Mouse (Mus musculus) ES-E14 (cell line): ENCODE data around the gene Sgta. TPM values are rescaled to one million over a fixed set of nuclear protein-coding genes. Genes with fewer than 3 reads are reported as not detected.
A peak's percentile ranks its signal among the peaks of the same experiment; 100 is the strongest.

Source experiments
- DNase-seq: peaks from one replicate; pipeline ENCODE4 v3.0.0-alpha.2; 2013; ENCODE audit warnings: low read depth, low spot score
- H3K27ac ChIP-seq: 2 replicates; pipeline ENCODE4 v1.5.1; 2012; ENCODE audit warnings: low read depth, mild to moderate bottlenecking, low read length, moderate library complexity, mixed read lengths; ENCODE audit not compliant: poor library complexity, insufficient read depth, severe bottlenecking
- H3K36me3 ChIP-seq: 2 replicates; pipeline ENCODE4 v1.6.1; 2012; ENCODE audit warnings: mild to moderate bottlenecking, low read length, moderate library complexity, mixed read lengths; ENCODE audit not compliant: control insufficient read depth, poor library complexity, insufficient read depth, severe bottlenecking
- H3K4me1 ChIP-seq, 2 experiments: fragments of 150-350 bp in 1 of 2; sonication (generic) in 1 of 2; 2 replicates each; pipeline ENCODE4 v1.6.1; 2012; ENCODE audit warnings: low read length in 2 of 2, mild to moderate bottlenecking in 1 of 2, mixed read lengths in 1 of 2; ENCODE audit not compliant: control insufficient read depth in 2 of 2, insufficient read depth in 2 of 2, poor library complexity in 1 of 2
- H3K4me3 ChIP-seq, 2 experiments: fragments of 150-350 bp in 1 of 2; sonication (generic) in 1 of 2; 2 replicates each; pipeline ENCODE4 v1.5.1; 2012; ENCODE audit warnings: low read length in 2 of 2, low read depth in 1 of 2, mild to moderate bottlenecking in 1 of 2, mixed read lengths in 1 of 2; ENCODE audit not compliant: insufficient read depth in 1 of 2, poor library complexity in 1 of 2, severe bottlenecking in 1 of 2
- H3K9ac ChIP-seq: 2 replicates; pipeline ENCODE4 v1.6.1; 2012; ENCODE audit warnings: low read depth, mild to moderate bottlenecking, low read length, mixed read lengths; ENCODE audit not compliant: poor library complexity, insufficient read depth, severe bottlenecking
- H3K9me3 ChIP-seq: fragments of 150-350 bp; sonication (generic); 2 replicates; pipeline ENCODE4 v1.6.1; 2012; ENCODE audit warnings: low read depth, mild to moderate bottlenecking, low read length; ENCODE audit not compliant: control insufficient read depth, insufficient read depth
- CHD2 ChIP-seq: IDR thresholded peaks from 2 replicates; pipeline ENCODE4 v1.6.1; 2014; ENCODE audit warnings: mild to moderate bottlenecking, low read depth, low read length, inconsistent platforms
- HCFC1 ChIP-seq: IDR thresholded peaks from 2 replicates; pipeline ENCODE4 v1.6.1; 2012; ENCODE audit warnings: low read length, inconsistent platforms, borderline replicate concordance; ENCODE audit not compliant: insufficient read depth
- MAFK ChIP-seq: IDR thresholded peaks from 2 replicates; pipeline ENCODE4 v1.6.1; 2014; ENCODE audit warnings: mild to moderate bottlenecking, low read depth, low read length, inconsistent platforms; ENCODE audit not compliant: insufficient read depth
- ZC3H11A ChIP-seq: IDR thresholded peaks from 2 replicates; pipeline ENCODE4 v1.6.1; 2012; ENCODE audit warnings: low read depth, mild to moderate bottlenecking, inconsistent platforms, low read length, borderline replicate concordance
- ZNF384 ChIP-seq: IDR thresholded peaks from 2 replicates; pipeline ENCODE4 v1.6.1; 2012; ENCODE audit warnings: low read depth, low read length, inconsistent platforms
- in situ Hi-C, 2 experiments: fragments of 600-800 bp; cut with MboI; formaldehyde crosslinking; loops; one replicate each; pipeline ENCODE4 v1.15.1; 2025; ENCODE audit warnings: low sequenced_read_pairs in 2 of 2, inconsistent platforms in 1 of 2; ENCODE audit not compliant: unreplicated experiment in 2 of 2
- total RNA-seq: library from RNA; depleted of rRNA; stranded (reverse); fragments of 300-350 nt; gene quantifications from 2 replicates; pipeline ENCODE4 v1.2.3, GENCODE M21; 2012

The Sgta gene
- total RNA-seq, 1 experiment = 116 TPM

DNA sequence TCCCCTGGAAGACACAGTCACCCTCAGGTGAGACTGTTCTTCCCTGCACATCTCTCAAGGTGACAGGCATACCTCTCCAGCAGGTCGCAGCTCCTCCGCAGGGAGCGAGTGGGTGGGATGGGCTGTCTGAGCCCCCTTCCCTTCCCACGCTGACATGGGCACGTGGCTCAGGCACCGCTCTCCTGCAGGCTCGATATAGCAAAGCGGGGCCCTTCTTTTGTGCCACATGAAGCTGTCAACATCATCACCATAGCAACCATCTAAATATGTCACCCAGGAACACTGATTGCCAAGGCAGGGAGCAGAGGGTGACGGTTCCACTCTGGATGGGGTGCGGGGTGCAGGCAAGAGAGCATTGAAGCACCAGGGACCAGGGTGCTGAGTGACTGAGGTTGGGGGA is 58.8 kb downstream of the Sgta start:
- no peak overlapping the region for H3K9ac ChIP-seq
- H3K4me3 ChIP-seq = no peak overlapping the region
- no peaks in the 10 kb centered on the region for H3K9me3 ChIP-seq
- H3K36me3 ChIP-seq = no peaks in the 10 kb centered on the region
- in situ Hi-C loops = no loop called here
- no peak for DNase-seq
- H3K4me1 ChIP-seq = peaks cover 0 to 16% of the 10 kb centered on the region in 2 experiments; a peak in 1 of 4 replicates
- TF ChIP-seq ZC3H11A = no peak
- no peak overlapping the region for H3K27ac ChIP-seq

DNA sequence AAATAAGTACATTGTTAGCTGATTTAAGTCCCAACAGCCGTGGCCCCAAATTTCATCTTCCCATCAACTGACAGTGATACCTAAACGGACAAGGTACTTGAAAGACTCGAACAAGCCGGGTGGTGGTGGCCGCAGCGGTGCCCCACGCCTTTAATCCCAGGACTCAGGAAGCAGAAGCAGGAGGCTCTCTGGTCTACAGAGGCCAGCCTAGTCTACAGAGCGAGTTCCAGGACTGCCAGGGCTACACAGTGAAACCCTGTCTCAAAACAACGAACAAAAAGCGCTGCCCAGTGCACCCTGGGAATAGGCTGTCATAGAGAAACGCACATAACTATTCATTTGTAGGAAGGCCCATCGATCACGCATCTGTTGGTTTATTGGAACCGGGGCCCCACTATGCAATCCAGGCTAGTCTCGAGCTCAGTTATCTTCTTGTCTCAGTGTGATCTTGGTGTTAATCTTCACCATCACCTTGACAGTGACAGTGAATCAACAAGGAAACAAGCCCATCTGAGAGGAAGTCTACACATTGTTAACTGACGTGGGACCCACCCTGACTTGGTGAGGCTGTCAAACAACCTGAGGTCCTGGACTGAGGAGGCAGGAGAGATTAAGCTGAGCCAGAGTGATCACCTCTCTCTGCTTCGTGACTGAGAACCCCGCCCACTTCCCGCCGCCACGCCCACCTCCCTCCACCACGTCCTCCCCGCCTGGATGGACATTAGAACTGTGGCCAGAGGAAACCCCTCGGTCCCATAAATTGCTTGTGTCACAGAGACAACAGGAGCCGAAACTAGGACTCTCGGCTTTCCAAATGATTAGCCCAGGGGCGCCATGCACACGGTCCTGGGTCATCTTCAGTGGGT is 59.6 kb downstream of the Sgta start:
- no peak for DNase-seq
- Histone ChIP-seq H3K27ac (no peak overlapping the region), H3K4me1 (peaks cover 0 to 16% of the 10 kb centered on the region in 2 experiments; a peak in 1 of 4 replicates), H3K9me3 (no peaks in the 10 kb centered on the region), H3K36me3 (no peaks in the 10 kb centered on the region), H3K4me3 (no peak overlapping the region), H3K9ac (no peak overlapping the region)
- TF ChIP-seq ZC3H11A (no peak), MAFK (no peak)
- in situ Hi-C loops = no loop called here

DNA sequence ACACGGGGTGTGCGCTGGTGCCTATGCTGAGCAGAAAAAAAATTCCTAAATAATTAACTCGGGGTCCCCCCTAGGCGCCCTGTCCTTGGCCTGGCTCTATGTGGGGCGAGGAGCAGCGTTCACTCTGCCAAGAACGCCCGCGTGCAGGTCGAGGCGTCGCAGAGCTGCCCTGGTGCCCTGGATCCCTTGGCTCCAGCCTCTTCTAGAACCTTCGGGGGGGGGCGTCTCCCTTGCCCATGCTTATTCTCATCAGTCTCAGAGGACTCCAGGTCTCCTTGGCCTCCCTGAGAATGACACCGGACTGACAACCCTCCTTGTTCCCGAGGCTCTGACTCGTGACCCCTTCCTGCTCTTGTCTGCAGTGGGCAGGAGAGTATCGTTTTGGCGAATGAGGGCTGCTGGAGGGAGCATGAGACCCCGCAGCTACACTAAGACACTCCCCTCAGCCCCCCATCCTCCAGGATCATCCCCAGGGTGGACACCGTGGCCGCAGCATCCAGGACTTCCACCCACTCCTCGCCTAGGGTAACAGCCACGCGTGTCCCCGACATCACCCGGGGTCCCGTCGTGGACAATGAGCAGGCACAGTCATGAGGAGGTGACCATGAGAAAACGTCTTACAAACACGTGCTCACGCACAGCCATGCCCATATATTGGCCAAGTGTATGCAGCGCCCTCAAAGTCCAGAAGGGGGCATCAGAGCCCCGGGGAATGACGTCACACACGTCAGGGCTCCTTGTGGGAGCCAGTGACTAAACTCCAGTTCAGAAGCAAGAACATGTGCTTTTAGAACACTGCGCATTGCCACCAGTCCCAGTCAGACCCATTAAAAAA is 60.4 kb downstream of the Sgta start:
- Histone ChIP-seq H3K36me3 (no peaks in the 10 kb centered on the region), H3K4me1 (peaks cover 0 to 16% of the 10 kb centered on the region in 2 experiments; a peak in 1 of 4 replicates), H3K27ac (no peak overlapping the region), H3K9ac (no peak overlapping the region), H3K4me3 (no peak overlapping the region), H3K9me3 (no peaks in the 10 kb centered on the region)
- 0 out of 2 replicates have a peak, but pooled peaks have one; percentile 27 for TF ChIP-seq ZC3H11A
- TF ChIP-seq CHD2 = no peak
- no peak for TF ChIP-seq MAFK
- no peak for TF ChIP-seq HCFC1
- TF ChIP-seq ZNF384 = no peak
- in situ Hi-C loops = loop anchor here in 1 of 2 experiments (5.0 kb wide), 1 partner anchor 112 kb away; no protein-coding TSS in a partner anchor
- DNase-seq = peak; percentile 82

DNA sequence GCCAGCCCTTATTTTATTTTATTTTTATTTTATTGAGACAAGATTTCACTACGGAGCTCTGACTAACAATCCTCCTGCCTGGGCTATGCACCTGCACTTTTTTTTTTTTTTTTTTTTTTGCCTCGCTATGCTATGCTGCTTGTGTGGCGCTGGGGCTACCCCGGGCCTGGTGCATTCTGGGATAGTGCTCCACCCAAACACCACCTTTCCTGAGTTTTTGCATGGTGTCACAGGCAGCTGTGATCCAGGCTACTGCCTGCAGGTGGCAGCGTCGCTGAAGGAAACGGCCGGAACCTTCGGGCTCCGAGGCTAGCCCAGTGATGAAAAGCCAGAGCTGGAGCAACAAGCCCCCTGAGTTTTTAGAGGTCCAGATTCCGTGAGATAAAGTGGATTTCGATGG is 61.2 kb downstream of the Sgta start:
- TF ChIP-seq ZNF384 (peak; percentile 93), CHD2 (no peak), ZC3H11A (peak; percentile 41; the same call in 1 of the 2 replicates), HCFC1 (peak; percentile 35; the same call in 1 of the 2 replicates), MAFK (no peak)
- no peak overlapping the region for H3K9ac ChIP-seq
- H3K4me1 ChIP-seq = peaks cover 0 to 16% of the 10 kb centered on the region in 2 experiments; a peak in 1 of 4 replicates
- peak; percentile 82 for DNase-seq
- no peaks in the 10 kb centered on the region for H3K36me3 ChIP-seq
- H3K9me3 ChIP-seq = no peaks in the 10 kb centered on the region
- in situ Hi-C loops = loop anchor here in 1 of 2 experiments (5.0 kb wide), 1 partner anchor 111 kb away; no protein-coding TSS in a partner anchor
- H3K4me3 ChIP-seq = no peak overlapping the region
- no peak overlapping the region for H3K27ac ChIP-seq
